Mouse (Mus musculus) kidney, postnatal 0 days (tissue): ENCODE measurements at regions not wholly inside any gene's neighbourhood (a gene's known extent, or its start where the extent isn't known, plus 50 kb on each side); places are given as distances from the start of the nearest gene placed in this dataset.

Experiments
- ATAC-seq: fragments of 200-750 bp; cut with Nextera tagmentation; replicated peaks from 2 replicates; pipeline ENCODE4 v1.8.0; 2017; ENCODE audit warnings: low read depth, moderate number of reproducible peaks, moderate TSS enrichment, moderate library complexity; ENCODE audit not compliant: low FRiP score
- DNase-seq: peaks from one replicate; pipeline ENCODE4 v3.0.0-alpha.2; 2016; ENCODE audit warnings: low spot score
- H3K27ac ChIP-seq: fragments of 300-500 bp; sonication (generic); 2 replicates; pipeline ENCODE4 v1.5.1; 2014; ENCODE audit warnings: mild to moderate bottlenecking
- H3K27me3 ChIP-seq: fragments of 300-500 bp; sonication (generic); 2 replicates; pipeline ENCODE4 v1.6.1; 2014; ENCODE audit warnings: low read length, mixed read lengths; ENCODE audit not compliant: insufficient read depth
- H3K36me3 ChIP-seq: fragments of 300-500 bp; sonication (generic); 2 replicates; pipeline ENCODE4 v1.6.1; 2014; ENCODE audit warnings: low read length, mixed read lengths; ENCODE audit not compliant: insufficient read depth
- H3K4me1 ChIP-seq: fragments of 300-500 bp; sonication (generic); replicated peaks from 2 replicates; pipeline ENCODE4 v1.6.1; 2014; ENCODE audit warnings: antibody characterized with exemption, low read length, mixed read lengths; ENCODE audit not compliant: insufficient read depth
- H3K4me2 ChIP-seq: fragments of 300-500 bp; sonication (generic); 2 replicates; pipeline ENCODE4 v1.6.1; 2014; ENCODE audit warnings: mild to moderate bottlenecking, low read length, moderate library complexity, mixed read lengths
- H3K4me3 ChIP-seq: fragments of 300-500 bp; sonication (generic); replicated peaks from 2 replicates; pipeline ENCODE4 v1.5.1; 2014; ENCODE audit warnings: low read depth, low read length
- H3K9ac ChIP-seq: fragments of 300-500 bp; sonication (generic); 2 replicates; pipeline ENCODE4 v1.6.1; 2014; ENCODE audit warnings: low read depth, low read length
- H3K9me3 ChIP-seq: fragments of 300-500 bp; sonication (generic); replicated peaks from 2 replicates; pipeline ENCODE4 v1.6.1; 2016; ENCODE audit warnings: low read length, inconsistent platforms, mixed read lengths
- CTCF ChIP-seq: IDR thresholded peaks from 2 replicates; pipeline ENCODE4 v1.5.1; 2016; ENCODE audit warnings: antibody characterized with exemption, low read depth, mild to moderate bottlenecking, moderate library complexity
- WGBS: fragments of 180-500 bp; shearing (Covaris S2); extraction: QIAGEN DNeasy Blood & Tissue Kit; methylation state at CpG from one replicate; pipeline ENCODE4 v1.1.7; 2014; 5-methylcytosine and 5-hydroxymethylcytosine counted together

DNA sequence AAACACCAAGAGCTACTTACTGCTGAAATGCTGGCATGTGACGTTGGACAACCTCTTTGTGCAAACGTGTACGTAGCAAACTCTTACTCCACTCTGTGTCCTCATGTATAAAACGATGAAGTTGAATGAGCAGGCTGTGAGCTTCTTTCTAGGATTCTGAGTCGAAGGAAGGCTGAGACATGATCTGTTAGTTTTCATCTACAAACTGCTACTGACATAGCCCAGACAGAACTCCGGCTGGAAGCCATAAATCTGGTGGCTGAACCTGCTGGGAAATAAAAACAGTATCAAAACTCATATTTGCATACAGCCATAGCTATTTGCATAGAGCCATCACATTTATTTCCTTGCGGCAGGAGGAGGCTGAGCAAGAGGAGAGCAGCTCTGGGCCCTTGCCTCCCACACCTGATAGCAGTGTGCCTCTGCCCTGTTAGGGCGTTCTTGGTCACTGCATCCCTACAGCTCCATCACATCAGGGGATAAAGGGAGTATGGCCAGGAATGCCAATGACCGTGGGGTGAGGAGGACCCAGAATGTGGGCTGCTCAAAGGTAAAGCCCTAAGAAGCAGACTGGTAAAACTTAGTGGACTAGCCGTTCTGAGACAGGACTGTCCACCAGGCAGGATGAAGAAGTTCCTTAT, 206.8 kb upstream of the Ppp2r3a start:
- no peak overlapping the region for H3K27ac ChIP-seq
- 31% methylated on average over 10 of the region's 10 CpGs for WGBS
- no peak for TF ChIP-seq CTCF
- no peaks in the 10 kb centered on the region for H3K4me1 ChIP-seq
- H3K9ac ChIP-seq: no peak overlapping the region
- no peaks in the 10 kb centered on the region for H3K27me3 ChIP-seq
- no peak overlapping the region for H3K4me2 ChIP-seq
- ATAC-seq (0 out of 2 replicates have a peak, but pooled peaks have one; percentile 21), DNase-seq (no peak)
- no peaks in the 10 kb centered on the region for H3K36me3 ChIP-seq
- no peak overlapping the region for H3K4me3 ChIP-seq
- no peaks in the 10 kb centered on the region for H3K9me3 ChIP-seq

DNA sequence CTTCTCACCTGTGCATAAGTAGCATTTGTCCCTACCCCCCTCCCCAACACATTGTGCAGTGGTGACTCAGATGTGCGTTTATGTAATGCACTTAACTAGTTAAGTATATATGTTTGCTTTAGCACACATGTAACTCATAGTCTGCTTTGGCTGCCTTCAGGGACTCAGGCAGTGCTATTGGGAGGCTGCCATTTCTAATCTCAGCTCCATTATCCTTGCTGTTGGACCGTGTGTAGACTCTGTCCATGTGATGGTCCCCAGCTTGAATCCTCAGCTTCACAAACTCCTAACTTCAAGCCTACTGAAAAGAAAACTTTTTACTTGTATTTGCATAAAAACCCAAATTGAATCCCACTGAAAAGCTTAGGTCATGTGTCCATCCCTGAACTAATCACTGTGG, 194.7 kb upstream of the Ppp2r3a start:
- WGBS: 73% methylated on average over 2 of the region's 2 CpGs
- Histone ChIP-seq H3K4me3 (no peak overlapping the region), H3K4me2 (no peak overlapping the region), H3K9me3 (no peaks in the 10 kb centered on the region), H3K27me3 (no peaks in the 10 kb centered on the region), H3K9ac (no peak overlapping the region), H3K36me3 (no peaks in the 10 kb centered on the region), H3K27ac (no peak overlapping the region), H3K4me1 (no peaks in the 10 kb centered on the region)
- no peak for ATAC-seq
- no peak for DNase-seq
- no peak for TF ChIP-seq CTCF

DNA sequence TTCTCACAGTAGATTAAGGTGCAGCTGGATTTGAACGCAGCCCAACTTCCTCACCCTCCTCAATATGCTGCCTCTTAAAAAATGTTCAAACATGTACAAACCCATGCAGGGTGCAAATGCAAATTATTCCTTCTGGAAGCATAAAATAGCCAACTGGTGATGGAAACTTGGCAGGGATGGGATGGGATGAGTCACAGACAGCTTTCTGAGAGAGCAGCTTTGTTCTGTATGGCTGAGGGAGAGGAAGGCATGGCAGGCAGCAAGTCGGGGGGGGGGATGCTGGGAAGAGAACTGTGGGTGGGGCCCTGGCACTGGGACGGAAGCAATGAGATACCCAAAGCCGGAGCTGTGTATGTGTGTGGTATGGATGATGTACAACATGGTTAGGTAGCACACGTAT, 194.2 kb upstream of the Ppp2r3a start:
- Histone ChIP-seq H3K36me3 (no peaks in the 10 kb centered on the region), H3K27ac (no peak overlapping the region), H3K27me3 (no peaks in the 10 kb centered on the region), H3K9ac (no peak overlapping the region), H3K9me3 (no peaks in the 10 kb centered on the region), H3K4me1 (no peaks in the 10 kb centered on the region), H3K4me3 (no peak overlapping the region), H3K4me2 (no peak overlapping the region)
- no peak for TF ChIP-seq CTCF
- DNase-seq (peak; percentile 14), ATAC-seq (no peak; the same call in 1 of the 2 replicates)
- WGBS: 83% methylated on average over 5 of the region's 5 CpGs

DNA sequence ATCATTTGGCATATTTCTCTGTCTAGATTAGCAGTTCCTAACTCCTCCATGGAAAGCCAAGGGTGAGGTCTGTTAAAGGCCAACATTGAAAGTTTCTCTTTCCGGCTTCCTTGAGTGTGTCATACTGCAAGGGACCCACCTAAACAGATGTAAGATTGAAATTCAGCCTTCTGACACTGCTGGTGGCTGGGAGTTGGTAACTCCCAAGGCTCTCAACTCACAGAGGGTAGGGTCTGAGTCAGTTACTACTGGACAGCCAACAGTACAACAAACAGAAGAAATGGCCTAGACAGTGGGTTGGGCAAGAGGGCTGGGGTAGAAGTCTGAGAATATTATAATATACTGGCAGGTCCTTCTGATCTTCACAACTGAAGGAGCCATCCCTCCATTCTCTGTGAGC, 193.7 kb upstream of the Ppp2r3a start:
- no peaks in the 10 kb centered on the region for H3K36me3 ChIP-seq
- DNase-seq (no peak), ATAC-seq (no peak)
- no peaks in the 10 kb centered on the region for H3K27me3 ChIP-seq
- H3K9me3 ChIP-seq: no peaks in the 10 kb centered on the region
- no peak for TF ChIP-seq CTCF
- no peak overlapping the region for H3K4me3 ChIP-seq
- no peak overlapping the region for H3K9ac ChIP-seq
- WGBS: 94% methylated on average over 1 of the region's 1 CpGs
- no peak overlapping the region for H3K4me2 ChIP-seq
- H3K27ac ChIP-seq: no peak overlapping the region
- H3K4me1 ChIP-seq: no peaks in the 10 kb centered on the region

DNA sequence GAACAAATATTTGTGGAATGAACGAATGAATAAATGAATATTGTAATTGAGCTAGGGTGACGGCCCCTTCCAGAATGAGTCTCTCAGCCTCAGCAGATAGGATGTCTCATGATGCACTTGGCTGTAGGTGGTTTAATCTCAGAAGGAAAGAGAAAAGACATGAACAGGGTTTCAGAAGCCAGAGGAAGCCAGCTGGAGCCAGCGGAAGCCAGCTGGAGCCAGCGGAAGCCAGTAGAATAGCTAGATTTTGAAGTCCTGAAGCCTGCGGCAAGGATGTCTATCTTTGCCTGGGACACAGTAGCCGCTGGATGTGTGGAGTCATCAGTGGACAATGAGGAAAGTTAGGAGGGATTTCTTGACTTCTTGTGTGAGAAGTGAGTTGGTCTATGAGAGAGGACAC, 188.3 kb upstream of the Ppp2r3a start:
- ATAC-seq: no peak

DNA sequence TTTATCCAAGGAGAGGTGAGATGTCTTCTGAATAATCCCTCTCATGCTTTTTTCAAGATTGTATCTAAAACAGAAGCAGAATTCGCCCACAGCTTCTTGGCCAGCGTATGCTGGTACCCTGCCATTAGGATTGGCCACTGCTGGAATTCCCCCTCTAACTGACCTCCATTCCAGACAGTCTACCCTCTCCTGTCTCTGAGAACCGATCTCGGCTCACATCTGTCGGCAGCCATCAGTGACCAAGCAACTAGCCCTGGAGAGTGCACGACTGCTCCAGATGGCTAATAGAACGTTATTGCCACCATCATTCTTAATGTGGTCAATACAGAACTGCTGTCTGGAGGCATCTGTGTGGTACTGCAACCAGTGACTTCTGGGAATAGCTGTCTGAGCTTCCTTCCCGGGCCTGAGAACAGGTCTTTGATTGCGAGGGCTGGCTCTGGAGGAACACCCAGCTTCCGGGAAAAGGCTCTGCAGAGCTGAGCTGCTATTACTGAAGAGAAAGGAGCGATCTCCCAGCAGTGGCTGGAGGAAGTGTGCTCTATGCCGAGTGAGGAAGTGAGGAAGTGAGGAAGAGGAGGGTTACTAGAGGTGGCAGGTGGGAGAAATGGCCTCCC, 187.1 kb upstream of the Ppp2r3a start:
- WGBS: 37% methylated on average over 12 of the region's 12 CpGs
- no peaks in the 10 kb centered on the region for H3K9me3 ChIP-seq
- H3K27me3 ChIP-seq: no peaks in the 10 kb centered on the region
- ATAC-seq (no peak), DNase-seq (no peak)
- no peak overlapping the region for H3K4me2 ChIP-seq
- H3K4me1 ChIP-seq: no peaks in the 10 kb centered on the region
- H3K4me3 ChIP-seq: no peak overlapping the region
- H3K9ac ChIP-seq: no peak overlapping the region
- no peak for TF ChIP-seq CTCF
- H3K27ac ChIP-seq: no peak overlapping the region
- H3K36me3 ChIP-seq: no peaks in the 10 kb centered on the region

More for the DNA sequence above, 188.3 kb upstream of the Ppp2r3a start:
- no peak overlapping the region for H3K4me2 ChIP-seq
- no peak overlapping the region for H3K27ac ChIP-seq
- no peak overlapping the region for H3K9ac ChIP-seq
- no peak for TF ChIP-seq CTCF
- no peaks in the 10 kb centered on the region for H3K4me1 ChIP-seq
- no peaks in the 10 kb centered on the region for H3K36me3 ChIP-seq
- H3K4me3 ChIP-seq: no peak overlapping the region
- WGBS: 85% methylated on average over 6 of the region's 6 CpGs
- H3K9me3 ChIP-seq: no peaks in the 10 kb centered on the region
- H3K27me3 ChIP-seq: no peaks in the 10 kb centered on the region
- DNase-seq: no peak
